Mouse (Mus musculus): ENCODE data around the gene Gga3. TPM values are rescaled to one million over a fixed set of nuclear protein-coding genes. Genes with fewer than 3 reads are reported as not detected.

The Gga3 gene
- total RNA-seq (2023): 135 TPM

DNA sequence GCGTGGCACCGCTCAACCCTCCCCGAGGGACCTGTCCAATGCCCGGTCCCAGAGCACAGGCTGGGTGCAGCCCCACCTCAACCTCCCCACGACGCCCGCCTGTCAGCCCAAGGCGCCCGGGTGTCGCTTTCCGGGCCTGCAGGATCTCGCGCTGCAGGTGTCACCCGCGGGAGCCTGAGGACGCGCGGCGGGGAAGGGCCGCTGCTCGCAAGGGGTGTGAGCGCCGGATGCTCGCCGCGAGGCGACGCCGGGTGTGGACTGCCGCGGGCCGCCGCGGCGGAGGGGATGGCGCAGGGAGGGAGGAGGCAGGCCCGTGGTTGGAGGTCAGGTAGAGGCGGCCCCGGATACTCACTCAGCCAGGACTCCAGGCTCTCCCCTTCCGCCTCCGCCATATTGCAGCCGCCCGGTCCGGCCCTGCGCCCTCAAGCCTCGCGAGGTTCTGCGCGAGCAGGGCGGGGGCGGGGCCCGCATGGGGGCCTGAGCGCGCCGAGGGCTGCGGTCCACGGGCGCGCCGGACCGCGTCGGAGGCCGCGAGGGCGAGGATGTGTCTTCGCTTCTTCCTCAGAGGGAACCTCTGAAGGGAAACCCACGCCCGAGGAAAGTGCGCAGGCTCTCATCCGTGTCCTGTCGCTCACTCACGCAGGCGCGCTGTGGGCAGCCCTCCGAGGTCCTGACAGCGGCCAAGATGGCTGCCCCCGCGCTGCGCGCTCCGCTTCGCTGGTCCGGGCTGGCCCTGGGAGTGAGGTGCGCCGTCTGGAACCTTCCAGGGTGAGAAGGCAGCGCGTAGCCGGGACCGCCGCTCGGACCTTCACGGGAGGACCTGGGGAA, at the start of gene Gga3, which contains the start of gene Mrps7:
Gene Gga3 (minus strand): TSS at position 576 of the 828 bp plus-strand sequence.
Gene Mrps7 (plus strand): TSS at position 450 of the 828 bp plus-strand sequence.

DNA sequence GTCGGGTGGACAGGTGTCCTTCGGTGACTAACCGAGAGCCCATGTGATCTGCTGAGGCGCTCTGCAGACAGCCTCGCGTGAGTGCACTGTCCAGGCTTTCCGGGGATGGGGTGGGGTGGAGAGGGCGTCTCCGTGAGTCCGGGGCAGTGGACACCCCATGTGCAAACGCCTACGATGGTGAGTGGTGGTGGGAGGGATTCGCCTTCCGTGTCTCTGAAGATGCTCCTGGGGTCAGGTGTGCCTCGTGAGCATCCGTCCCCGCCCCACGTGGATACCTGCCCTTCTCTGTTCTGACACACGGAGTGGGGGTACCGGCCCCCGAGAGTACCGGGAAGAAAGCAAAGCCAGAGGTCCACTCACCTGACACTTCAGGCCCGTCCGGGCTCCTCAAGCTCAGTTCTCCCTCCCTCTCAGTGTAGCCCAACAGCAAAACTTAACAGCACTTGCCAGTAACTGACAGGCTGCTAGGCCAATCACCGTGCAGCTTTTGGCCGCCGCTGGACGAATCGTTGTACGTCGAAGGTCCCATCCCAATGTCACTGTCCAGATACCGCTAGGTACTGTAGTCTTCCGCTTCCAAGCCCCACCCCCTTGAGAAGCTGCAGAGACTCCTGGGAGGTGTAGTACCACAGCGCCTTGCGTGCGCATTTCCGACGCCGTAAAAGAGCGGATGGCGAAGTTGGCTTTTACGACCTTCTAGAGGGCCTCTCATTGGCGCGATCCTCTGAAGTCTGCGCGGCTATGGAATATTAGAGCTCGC, 24.0 kb upstream of the Gga3 start, which contains the start of gene Slc25a19:
Gene Slc25a19 (minus strand): TSS at position 591 of the 760 bp plus-strand sequence.

DNA sequence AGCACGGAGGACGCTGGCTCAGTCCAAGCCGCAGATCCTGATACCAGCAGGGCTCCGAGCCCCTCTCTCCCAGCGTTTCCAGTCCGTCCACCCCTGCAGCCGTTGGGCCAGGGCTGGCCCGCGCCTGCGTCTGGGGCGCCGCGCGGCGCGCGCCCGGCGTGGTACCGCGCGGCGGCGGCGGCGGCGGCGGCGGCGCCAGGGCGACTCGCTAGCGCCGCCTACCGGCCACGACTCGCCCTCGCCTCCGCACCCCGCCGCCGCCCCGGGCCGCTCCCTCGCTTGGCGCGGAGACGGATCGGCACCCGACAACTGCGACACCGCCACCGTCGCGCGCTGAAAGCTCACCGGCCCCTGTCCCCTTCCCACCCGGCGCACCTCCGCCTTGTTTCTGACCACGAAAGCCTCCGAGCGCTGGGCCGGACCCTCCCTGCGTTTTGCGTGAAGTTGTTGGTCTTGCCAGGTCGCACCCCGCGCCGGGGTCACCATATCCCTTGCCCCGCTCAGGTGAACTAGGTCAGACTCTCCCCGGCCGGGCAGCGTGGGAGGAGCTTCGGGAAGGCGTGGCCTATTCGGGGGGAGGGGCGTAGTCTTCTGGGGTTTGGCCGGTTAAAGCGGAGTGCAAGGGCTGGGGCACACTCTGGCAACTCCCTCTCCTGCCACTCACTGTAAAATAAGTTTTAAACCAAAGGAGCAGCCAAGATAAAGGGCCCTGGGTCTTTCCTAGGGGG, 8.7 kb upstream of the Gga3 start, which contains the start of gene Mif4gd:
Gene Mif4gd (minus strand): TSS at position 560 of the 728 bp plus-strand sequence.

DNA sequence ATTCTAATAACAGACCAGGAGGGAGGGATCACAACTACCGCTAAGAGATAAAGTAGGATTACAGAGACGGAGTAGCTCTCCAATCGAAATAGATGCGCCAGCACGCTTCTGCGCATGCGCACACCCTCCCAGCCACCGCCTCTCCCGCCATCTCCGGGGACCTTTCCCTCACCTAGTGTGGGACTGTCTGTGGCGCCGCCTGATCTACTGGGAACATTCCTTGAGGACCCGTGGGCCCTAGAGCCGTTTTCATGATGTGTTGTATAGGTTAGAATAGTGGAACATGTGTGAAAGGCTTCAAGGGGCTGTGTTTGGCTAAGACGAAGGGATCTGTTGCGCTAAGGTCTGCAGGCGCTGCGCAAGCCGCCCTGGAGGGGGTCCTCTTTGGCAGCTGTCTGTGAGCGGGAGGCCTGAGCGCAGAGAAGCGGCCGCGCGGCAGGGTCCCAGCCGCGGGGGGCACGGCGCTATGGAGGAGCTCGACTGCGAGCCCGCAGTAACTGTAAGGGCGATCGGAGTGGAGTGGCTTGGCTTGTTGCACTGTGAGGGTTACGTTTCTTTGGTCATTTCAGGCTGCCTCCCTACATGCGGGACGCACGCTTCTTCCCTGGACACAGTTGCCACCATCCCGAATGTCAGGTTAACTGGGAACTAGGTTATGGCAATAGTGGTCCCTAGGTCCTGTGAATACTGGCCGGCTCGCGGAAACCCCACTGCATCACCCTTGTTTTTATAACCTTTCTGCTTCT, 39.6 kb downstream of the Gga3 start, which contains the start of gene Nup85:
Gene Nup85 (plus strand): TSS at position 371 of the 746 bp plus-strand sequence.

DNA sequence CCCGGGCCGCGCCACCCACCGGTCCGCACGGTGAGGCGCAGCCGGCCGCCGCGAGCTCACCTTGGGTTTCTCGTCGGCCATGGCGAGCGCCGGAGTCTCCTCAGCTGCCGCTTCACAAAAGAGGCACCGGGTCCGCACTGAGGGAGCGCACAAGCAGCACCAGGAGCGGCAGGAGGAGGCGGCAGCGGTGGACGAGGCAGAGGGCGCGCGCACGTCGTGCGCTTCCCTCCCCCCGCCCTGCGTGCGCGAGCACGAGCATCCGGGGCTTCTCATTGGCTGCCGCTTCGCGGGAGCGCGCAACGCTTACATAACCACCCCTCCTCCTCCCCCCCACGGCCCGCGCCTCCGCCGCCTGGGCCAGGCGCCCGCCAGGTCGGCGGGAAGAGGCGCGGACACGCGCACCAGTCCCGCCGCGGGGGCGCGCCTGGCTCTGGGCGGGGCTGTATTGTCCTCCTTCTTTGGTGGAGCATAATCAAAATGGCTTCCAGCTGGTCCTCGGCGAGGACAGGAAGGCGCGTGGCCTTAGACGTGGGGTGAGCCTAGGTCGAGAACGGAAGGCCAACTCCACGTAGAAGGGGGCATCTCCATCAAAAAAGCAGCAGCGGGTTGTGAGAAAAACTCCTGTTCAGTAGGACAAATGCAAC, 67.7 kb downstream of the Gga3 start, which contains the start of gene Sumo2:
Gene Sumo2 (minus strand): TSS at position 239 of the 644 bp plus-strand sequence.

Other genes starting within 250 kb of the Gga3 start
- 54.9 TPM for gene Hid1, start 236.3 kb downstream of the Gga3 start, total RNA-seq (2023)
- gene Cdr2l, start 222.1 kb downstream of the Gga3 start, total RNA-seq (2023): 3.3 TPM
- 129 TPM for gene Mrpl58, start 200.3 kb downstream of the Gga3 start, total RNA-seq (2023)
- 249 TPM for gene Atp5h, start 184.1 kb downstream of the Gga3 start, total RNA-seq (2023)
- 47.0 TPM for gene Kctd2, start 183.9 kb downstream of the Gga3 start, total RNA-seq (2023)
- not detected for gene Trim80, start 163.5 kb downstream of the Gga3 start, total RNA-seq (2023)
- gene Slc16a5, start 141.6 kb downstream of the Gga3 start, total RNA-seq (2023): 23.5 TPM
- 44.8 TPM for gene Armc7, start 128.4 kb downstream of the Gga3 start, total RNA-seq (2023)
- gene Nt5c, start 112.2 kb downstream of the Gga3 start, total RNA-seq (2023): 116 TPM
- 225 TPM for gene Jpt1, start 89.7 kb downstream of the Gga3 start, total RNA-seq (2023)
- 234 TPM for gene Sumo2, start 67.8 kb downstream of the Gga3 start, total RNA-seq (2023)
- 67.9 TPM for gene Nup85, start 39.6 kb downstream of the Gga3 start, total RNA-seq (2023)
- gene Mrps7, start 126 bp downstream of the Gga3 start, total RNA-seq (2023): 33.5 TPM
- gene Mif4gd, start 8.9 kb upstream of the Gga3 start, total RNA-seq (2023): 65.7 TPM
- gene Slc25a19, start 24.2 kb upstream of the Gga3 start, total RNA-seq (2023): 48.1 TPM
- gene Grb2, start 104.5 kb upstream of the Gga3 start, total RNA-seq (2023): 108 TPM
- 74.2 TPM for gene Tmem94, start 161.4 kb upstream of the Gga3 start, total RNA-seq (2023)
- 2.9 TPM for gene Caskin2, start 209.6 kb upstream of the Gga3 start, total RNA-seq (2023)
- 23.2 TPM for gene Tsen54, start 210.7 kb upstream of the Gga3 start, total RNA-seq (2023)
- gene Llgl2, start 220.0 kb upstream of the Gga3 start, total RNA-seq (2023): 37.2 TPM

Data from CD8-positive naive resting alpha-beta T cell, adult 57 days (primary cell).